Mouse (Mus musculus) neural tube, embryonic 15.5 days (tissue): ENCODE data around the gene Pde7b. TPM values are rescaled to one million over a fixed set of nuclear protein-coding genes. Genes with fewer than 3 reads are reported as not detected.

Experiments
- ATAC-seq: fragments of 200-750 bp; cut with Nextera tagmentation; 2 replicates; pipeline ENCODE4 v1.8.0; 2017; ENCODE audit warnings: mild to moderate bottlenecking, moderate TSS enrichment, moderate library complexity; ENCODE audit not compliant: low FRiP score
- H3K27ac ChIP-seq: fragments of 300-500 bp; sonication (generic); replicated peaks from 2 replicates; pipeline ENCODE4 v1.5.1; 2015; ENCODE audit warnings: mild to moderate bottlenecking, inconsistent platforms
- H3K27me3 ChIP-seq: fragments of 300-500 bp; sonication (generic); replicated peaks from 2 replicates; pipeline ENCODE4 v1.6.1; 2015; ENCODE audit warnings: inconsistent platforms
- H3K36me3 ChIP-seq: fragments of 300-500 bp; sonication (generic); 2 replicates; pipeline ENCODE4 v1.6.1; 2015; ENCODE audit warnings: inconsistent platforms
- H3K4me1 ChIP-seq: fragments of 300-500 bp; sonication (generic); 2 replicates; pipeline ENCODE4 v1.6.1; 2015; ENCODE audit warnings: inconsistent platforms
- H3K4me2 ChIP-seq: fragments of 300-500 bp; sonication (generic); 2 replicates; pipeline ENCODE4 v1.6.1; 2015; ENCODE audit warnings: inconsistent platforms, mild to moderate bottlenecking, moderate library complexity
- H3K4me3 ChIP-seq: fragments of 300-500 bp; sonication (generic); replicated peaks from 2 replicates; pipeline ENCODE4 v1.5.1; 2015; ENCODE audit warnings: mild to moderate bottlenecking, inconsistent platforms
- H3K9ac ChIP-seq: fragments of 300-500 bp; sonication (generic); replicated peaks from 2 replicates; pipeline ENCODE4 v1.6.1; 2015; ENCODE audit warnings: mild to moderate bottlenecking, inconsistent platforms
- H3K9me3 ChIP-seq: fragments of 300-500 bp; sonication (generic); replicated peaks from 2 replicates; pipeline ENCODE4 v1.6.1; 2016; ENCODE audit warnings: inconsistent platforms
- WGBS: fragments of 180-500 bp; shearing (Covaris S2); methylation state at CpG from one replicate; pipeline ENCODE4 v1.1.7; 2015; ENCODE audit warnings: mixed read lengths; 5-methylcytosine and 5-hydroxymethylcytosine counted together
- polyA plus RNA-seq: library from polyadenylated mRNA; unstranded; fragments of >200 nt; fragmentation: Nextera tagmentation; extraction: Ambion mirVana; gene quantifications from 2 replicates; pipeline ENCODE4 v1.2.1, GENCODE M21; 2015

The Pde7b gene
- 3.7 and 3.9 TPM in 2 replicates for polyA plus RNA-seq

DNA sequence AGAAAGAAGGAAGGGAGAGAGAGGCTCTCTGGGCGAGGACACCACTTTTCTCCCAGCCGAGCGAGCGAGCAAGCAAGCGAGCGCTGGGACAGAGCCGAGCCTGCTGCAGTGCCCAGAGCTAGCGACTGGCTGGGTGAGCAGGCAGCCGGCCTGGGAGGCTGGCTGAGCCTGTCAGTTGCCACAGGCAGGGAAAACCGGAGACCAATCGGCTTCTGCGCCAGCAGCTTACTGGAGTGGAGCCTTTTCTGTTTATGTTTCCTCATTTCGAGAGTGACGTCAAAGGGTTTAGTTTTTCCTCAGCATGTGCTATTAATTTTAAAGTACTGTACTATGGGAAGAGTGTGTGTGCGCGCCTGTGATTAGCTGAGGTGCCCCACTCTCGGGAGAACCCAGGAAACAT lies at the start of gene Pde7b:
Pde7b (minus strand) TSS at position 173 of the 400 bp plus-strand sequence.
- Histone ChIP-seq H3K9me3 (no peaks in the 10 kb centered on the region), H3K4me1 (peaks cover 27% of the 10 kb centered on the region), H3K4me2 (peak within 1 kb of the TSS; percentile 67), H3K36me3 (no peaks in the 10 kb centered on the region), H3K9ac (peak within 1 kb of the TSS; percentile 37), H3K27me3 (no peaks in the 10 kb centered on the region), H3K27ac (peak within 1 kb of the TSS; percentile 54; the same call in 1 of the 2 replicates), H3K4me3 (peak within 1 kb of the TSS; percentile 38)
- ATAC-seq, result peak; percentile 91
- 11% methylated on average over 17 of the region's 17 CpGs for WGBS

DNA sequence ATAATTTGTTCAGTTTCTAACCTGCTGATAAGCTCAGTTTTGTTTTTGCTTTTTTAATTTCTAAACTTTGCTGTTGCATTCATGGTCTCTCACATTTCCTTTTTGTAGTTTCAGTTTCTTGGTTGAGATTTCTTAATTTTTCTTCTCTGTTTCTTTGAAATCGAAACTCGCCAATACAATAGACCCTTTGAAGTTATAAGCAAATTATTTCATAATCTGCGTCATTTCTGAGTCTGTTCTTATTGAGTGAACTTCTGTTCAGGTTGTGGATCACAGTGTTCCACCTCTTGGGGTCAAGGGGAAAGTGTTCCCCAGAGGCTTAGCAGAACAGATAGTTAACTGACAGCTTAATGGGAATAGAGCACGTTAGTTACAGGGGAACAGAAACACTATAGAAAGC lies 47.2 kb upstream of the Pde7b start:
- 80% methylated on average over 4 of the region's 4 CpGs for WGBS
- Histone ChIP-seq H3K4me2 (no peak overlapping the region), H3K9me3 (no peaks in the 10 kb centered on the region), H3K9ac (no peak overlapping the region), H3K4me1 (peaks cover 3% of the 10 kb centered on the region; the same call in 1 of the 2 replicates), H3K27me3 (no peaks in the 10 kb centered on the region), H3K27ac (no peak overlapping the region), H3K36me3 (no peaks in the 10 kb centered on the region), H3K4me3 (no peak overlapping the region)
- no peak for ATAC-seq

DNA sequence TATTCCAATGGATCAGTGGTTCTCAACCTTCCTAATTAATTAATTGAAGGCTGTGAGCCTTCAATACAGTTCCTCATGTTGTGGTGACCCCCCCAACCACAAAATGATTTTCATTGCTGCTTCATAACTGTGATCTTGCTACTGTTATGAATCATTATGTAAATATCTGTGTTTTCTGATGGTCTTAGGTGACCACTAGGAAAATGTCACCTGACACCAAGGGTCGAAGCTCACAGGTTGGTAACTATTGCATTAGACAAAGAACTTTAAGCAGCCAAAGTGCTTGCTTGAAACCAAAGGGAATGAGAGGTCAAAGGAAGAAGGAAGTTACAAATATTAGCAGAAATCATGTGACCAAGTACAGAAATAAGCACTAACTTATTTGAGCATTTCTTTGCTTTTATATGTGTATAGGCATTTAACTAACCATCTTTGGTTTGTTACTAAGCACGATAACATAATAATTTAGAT lies 45.6 kb upstream of the Pde7b start:
- Histone ChIP-seq H3K9ac (no peak overlapping the region), H3K9me3 (no peaks in the 10 kb centered on the region), H3K36me3 (no peaks in the 10 kb centered on the region), H3K4me1 (peaks cover 3% of the 10 kb centered on the region; the same call in 1 of the 2 replicates), H3K4me2 (no peak overlapping the region), H3K4me3 (no peak overlapping the region), H3K27ac (no peak overlapping the region), H3K27me3 (no peaks in the 10 kb centered on the region)
- 89% methylated on average over 2 of the region's 2 CpGs for WGBS
- ATAC-seq, result no peak

DNA sequence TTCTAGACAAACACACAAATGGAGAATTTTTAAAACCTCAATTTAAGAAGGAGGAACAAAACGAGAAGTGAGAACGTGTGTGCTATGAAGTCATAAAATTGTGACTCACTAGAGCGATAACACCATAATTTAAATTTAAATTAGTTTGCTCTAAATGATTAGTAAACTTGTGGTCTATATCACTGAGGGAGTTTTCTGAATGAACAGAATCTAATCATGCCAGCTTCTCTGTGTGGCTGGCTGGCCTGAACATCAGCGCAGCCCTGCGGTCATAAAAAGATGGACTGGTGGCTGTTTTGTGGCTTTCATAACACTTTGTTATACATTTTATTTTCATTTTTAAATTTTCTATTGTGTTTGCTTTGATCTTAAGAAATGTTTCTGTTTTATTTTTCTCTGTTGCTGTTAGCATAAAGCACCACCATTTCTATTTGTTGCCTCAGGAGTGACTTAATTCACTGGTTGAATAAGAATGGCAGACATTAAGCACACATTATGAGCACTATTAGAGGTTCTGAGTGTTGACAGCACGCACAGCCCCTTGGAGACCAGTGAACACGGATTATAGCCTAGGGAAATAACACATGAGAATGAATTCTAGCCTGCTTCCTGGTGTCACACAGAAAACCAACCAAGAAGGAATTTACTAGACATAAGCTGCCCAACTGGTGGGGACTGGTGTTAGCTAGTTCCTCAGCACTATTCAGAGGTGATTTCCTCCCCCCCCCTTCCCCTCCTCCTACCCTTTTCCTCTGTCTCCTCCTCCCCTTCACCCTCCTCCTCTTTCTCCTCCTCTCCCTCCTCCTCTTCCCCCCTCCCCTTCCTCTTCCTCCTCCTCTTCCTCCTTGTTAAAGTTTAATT lies 44.9 kb upstream of the Pde7b start:
- ATAC-seq, result peak; percentile 74; the same call in 1 of the 2 replicates

DNA sequence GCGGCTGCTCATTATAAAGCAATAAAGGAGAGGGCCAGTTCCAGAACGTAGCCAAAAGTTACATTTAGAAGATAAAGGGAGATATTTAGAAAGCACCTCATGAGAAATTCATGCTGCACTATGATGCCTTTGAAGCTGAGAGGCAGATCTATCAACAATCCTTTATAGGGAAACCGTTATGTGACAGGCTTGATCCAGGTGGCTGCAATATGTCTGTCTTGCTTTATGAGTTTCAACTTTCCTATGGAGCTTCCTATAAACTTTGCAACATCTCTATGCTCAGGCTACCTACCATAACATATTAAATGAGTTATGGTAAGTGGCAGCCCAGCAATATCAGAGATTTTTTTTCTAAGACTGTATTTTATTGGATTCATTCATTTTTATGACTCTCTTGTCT lies 39.5 kb upstream of the Pde7b start:
- Histone ChIP-seq H3K9ac (no peak overlapping the region), H3K4me3 (no peak overlapping the region), H3K9me3 (no peaks in the 10 kb centered on the region), H3K4me2 (no peak overlapping the region), H3K36me3 (no peaks in the 10 kb centered on the region), H3K27ac (no peak overlapping the region), H3K4me1 (no peaks in the 10 kb centered on the region), H3K27me3 (no peaks in the 10 kb centered on the region)
- WGBS, result 69% methylated on average over 3 of the region's 3 CpGs
- no peak for ATAC-seq

More for the DNA sequence above, 44.9 kb upstream of the Pde7b start:
- H3K4me2 ChIP-seq, result no peak overlapping the region
- 35% methylated on average over 7 of the region's 7 CpGs for WGBS
- no peak overlapping the region for H3K9ac ChIP-seq
- no peak overlapping the region for H3K4me3 ChIP-seq
- no peaks in the 10 kb centered on the region for H3K9me3 ChIP-seq
- no peaks in the 10 kb centered on the region for H3K36me3 ChIP-seq
- H3K4me1 ChIP-seq, result peaks cover 3% of the 10 kb centered on the region; the same call in 1 of the 2 replicates
- no peak overlapping the region for H3K27ac ChIP-seq
- H3K27me3 ChIP-seq, result no peaks in the 10 kb centered on the region

DNA sequence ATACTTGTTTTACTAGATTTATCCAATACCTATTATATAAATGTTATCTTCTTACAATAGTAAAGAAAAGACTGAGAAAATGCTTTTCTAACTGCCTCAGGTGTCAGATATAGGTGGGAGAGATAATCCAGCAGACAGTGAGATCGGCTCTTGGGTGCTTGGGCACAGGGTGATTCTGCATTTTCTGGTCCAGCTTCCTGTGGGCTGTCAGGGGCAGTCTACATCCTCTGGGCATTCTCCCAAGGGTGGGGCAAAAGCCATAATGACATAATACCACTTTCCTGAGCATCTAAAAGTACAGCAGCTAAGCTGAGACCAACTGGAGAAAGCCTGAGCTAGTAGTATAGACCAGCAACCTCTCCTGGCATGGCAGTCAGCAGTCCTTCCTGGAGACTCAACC lies 34.1 kb upstream of the Pde7b start:
- Histone ChIP-seq H3K4me3 (no peak overlapping the region), H3K4me2 (no peak overlapping the region), H3K27me3 (no peaks in the 10 kb centered on the region), H3K9me3 (no peaks in the 10 kb centered on the region), H3K36me3 (no peaks in the 10 kb centered on the region), H3K4me1 (no peaks in the 10 kb centered on the region), H3K27ac (no peak overlapping the region), H3K9ac (no peak overlapping the region)
- 96% methylated on average over 1 of the region's 1 CpGs for WGBS
- ATAC-seq, result no peak

DNA sequence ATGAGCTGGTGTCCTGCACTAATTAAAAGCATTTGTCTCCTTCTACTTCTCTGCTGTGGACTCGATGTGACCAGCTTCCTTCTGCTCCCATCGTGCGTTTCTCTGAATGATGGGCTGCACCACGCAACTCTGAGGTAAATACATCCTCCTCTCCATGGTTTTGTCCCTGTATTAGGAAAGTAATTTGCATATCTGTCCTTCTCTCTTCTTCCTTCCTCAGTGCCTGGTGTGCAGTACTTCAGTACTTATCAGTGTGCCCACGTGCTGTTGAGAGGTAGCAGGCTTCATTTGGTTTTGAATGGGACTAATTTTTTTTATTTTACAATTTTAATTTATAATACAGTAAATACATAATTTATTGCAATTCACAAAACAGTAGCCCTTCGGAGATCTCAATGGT lies 33.4 kb upstream of the Pde7b start:
- Histone ChIP-seq H3K36me3 (no peaks in the 10 kb centered on the region), H3K4me1 (no peaks in the 10 kb centered on the region), H3K27ac (no peak overlapping the region), H3K27me3 (no peaks in the 10 kb centered on the region), H3K4me2 (no peak overlapping the region), H3K9me3 (no peaks in the 10 kb centered on the region), H3K9ac (no peak overlapping the region), H3K4me3 (no peak overlapping the region)
- no peak for ATAC-seq
- 84% methylated on average over 6 of the region's 6 CpGs for WGBS

DNA sequence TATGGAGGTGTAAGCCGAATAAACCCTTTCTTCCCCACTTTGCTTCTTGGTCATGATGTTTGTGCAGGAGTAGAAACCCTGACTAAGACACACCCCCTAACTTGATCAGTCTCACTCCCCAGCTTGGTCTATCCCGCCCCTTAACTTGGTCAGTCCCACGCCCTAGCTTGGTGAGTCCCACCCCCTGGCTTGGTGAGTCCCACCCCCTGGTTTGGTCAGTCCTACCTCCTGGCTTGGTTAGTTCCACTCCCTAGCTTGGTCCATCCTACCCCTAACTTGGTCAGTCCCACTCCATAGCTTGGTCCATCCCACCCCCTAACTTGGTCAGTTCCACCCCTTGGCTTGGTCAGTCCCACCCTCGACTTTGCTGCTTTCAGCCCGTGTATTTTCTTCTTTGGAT lies 31.3 kb upstream of the Pde7b start:
- no peaks in the 10 kb centered on the region for H3K27me3 ChIP-seq
- ATAC-seq, result no peak
- no peaks in the 10 kb centered on the region for H3K36me3 ChIP-seq
- no peak overlapping the region for H3K27ac ChIP-seq
- H3K4me1 ChIP-seq, result no peaks in the 10 kb centered on the region
- H3K4me2 ChIP-seq, result no peak overlapping the region
- WGBS, result 93% methylated on average over 5 of the region's 5 CpGs
- no peak overlapping the region for H3K4me3 ChIP-seq
- no peaks in the 10 kb centered on the region for H3K9me3 ChIP-seq
- H3K9ac ChIP-seq, result no peak overlapping the region

DNA sequence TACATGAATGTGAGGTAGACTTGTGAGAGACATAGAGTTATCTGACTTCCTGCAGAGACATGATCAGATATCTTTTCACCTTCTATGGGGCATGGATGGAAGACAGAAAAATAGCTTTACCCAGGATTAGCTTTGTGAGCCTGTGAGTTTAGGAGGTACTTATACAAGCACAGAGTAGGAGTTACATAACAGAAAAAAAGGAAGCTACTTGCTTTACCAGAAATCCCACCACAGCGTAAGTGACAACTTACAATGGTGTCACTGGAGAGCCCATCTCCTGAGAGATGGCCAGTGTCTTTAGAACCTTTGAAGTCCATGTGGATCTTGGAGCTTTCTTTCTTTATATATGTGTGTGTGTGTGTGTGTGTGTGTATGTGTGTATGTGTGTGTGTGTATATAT lies 28.0 kb upstream of the Pde7b start:
- ATAC-seq, result no peak
- Histone ChIP-seq H3K27me3 (no peaks in the 10 kb centered on the region), H3K4me3 (no peak overlapping the region), H3K4me2 (no peak overlapping the region), H3K9me3 (no peaks in the 10 kb centered on the region), H3K4me1 (no peaks in the 10 kb centered on the region), H3K36me3 (no peaks in the 10 kb centered on the region), H3K27ac (no peak overlapping the region), H3K9ac (no peak overlapping the region)
- 97% methylated on average over 1 of the region's 1 CpGs for WGBS

DNA sequence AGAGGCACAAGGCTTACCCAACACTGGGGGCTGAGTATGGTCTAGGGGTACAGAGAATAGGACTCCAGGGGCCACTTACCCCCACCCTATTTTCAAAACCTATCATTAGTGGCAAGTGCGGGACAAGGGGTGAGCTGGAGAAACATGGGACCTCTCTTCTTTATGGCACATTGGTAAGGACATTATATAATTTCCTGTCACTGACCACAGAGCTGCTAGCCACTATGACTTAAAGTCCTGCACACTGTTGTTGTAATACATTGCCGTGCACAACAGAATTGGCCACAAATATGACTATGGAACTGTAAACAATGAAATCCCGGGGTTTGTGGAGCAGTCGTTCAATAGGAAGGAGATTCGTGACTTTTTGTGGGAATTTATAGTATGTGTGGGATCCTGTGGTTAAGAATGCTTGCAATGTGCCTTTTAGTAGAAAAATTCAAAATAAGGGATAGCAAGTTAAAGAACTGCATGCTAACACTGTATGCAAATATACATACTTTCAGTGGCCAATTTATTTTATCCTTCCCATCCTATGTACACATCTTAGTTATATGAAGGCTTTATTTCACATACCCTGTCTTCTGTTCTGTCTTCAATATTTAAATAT lies 25.9 kb upstream of the Pde7b start:
- Histone ChIP-seq H3K4me3 (no peak overlapping the region), H3K9ac (no peak overlapping the region), H3K4me2 (no peak overlapping the region), H3K27me3 (no peaks in the 10 kb centered on the region), H3K36me3 (no peaks in the 10 kb centered on the region), H3K4me1 (no peaks in the 10 kb centered on the region), H3K9me3 (no peaks in the 10 kb centered on the region), H3K27ac (no peak overlapping the region)
- 94% methylated on average over 5 of the region's 5 CpGs for WGBS
- ATAC-seq, result no peak

DNA sequence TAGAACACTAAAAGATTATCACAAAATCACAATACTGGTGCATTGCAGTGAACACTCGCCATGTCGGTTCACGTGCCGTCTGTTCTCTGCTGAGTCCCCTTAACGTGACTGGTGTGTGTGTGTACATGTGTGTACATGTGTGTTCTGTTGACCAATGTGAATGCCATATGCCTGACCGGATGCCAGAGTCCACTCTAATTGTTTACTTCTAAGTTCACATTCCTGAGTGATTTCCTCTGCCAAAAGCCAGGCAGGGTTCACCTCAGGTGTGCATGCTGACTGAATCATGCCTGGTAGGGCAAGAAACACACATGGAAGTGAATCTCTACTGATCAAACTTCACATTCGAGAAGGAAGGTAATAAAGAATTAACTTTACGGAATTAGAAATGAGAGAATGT lies 24.1 kb upstream of the Pde7b start:
- H3K9ac ChIP-seq, result no peak overlapping the region
- no peak overlapping the region for H3K4me2 ChIP-seq
- no peaks in the 10 kb centered on the region for H3K27me3 ChIP-seq
- H3K9me3 ChIP-seq, result no peaks in the 10 kb centered on the region
- no peaks in the 10 kb centered on the region for H3K36me3 ChIP-seq
- H3K4me3 ChIP-seq, result no peak overlapping the region
- H3K27ac ChIP-seq, result no peak overlapping the region
- 94% methylated on average over 8 of the region's 8 CpGs for WGBS
- H3K4me1 ChIP-seq, result no peaks in the 10 kb centered on the region
- ATAC-seq, result no peak

DNA sequence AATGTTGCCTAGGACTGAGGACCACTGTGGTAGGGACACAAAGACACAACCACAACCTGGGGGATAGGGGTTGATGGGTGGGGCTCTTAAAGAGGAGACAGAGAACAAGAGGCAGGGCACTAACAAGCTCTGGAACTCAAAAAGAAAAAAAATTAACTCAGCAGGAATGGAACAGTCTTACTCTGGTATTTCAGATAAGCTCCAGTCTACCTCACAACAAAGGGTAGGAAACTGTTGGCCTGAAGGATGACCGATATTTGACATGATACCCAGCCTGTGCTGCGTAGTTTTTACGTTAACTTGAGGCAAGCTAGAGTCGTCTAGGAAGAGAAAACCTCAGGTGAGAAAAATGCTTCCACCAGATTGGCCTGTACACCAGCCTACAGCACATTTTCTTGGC lies 22.4 kb upstream of the Pde7b start:
- no peaks in the 10 kb centered on the region for H3K9me3 ChIP-seq
- H3K27me3 ChIP-seq, result no peaks in the 10 kb centered on the region
- no peak overlapping the region for H3K4me3 ChIP-seq
- H3K36me3 ChIP-seq, result no peaks in the 10 kb centered on the region
- no peak overlapping the region for H3K9ac ChIP-seq
- WGBS, result 95% methylated on average over 4 of the region's 4 CpGs
- no peak overlapping the region for H3K4me2 ChIP-seq
- H3K4me1 ChIP-seq, result no peaks in the 10 kb centered on the region
- no peak overlapping the region for H3K27ac ChIP-seq
- ATAC-seq, result no peak
